Mouse (Mus musculus): ENCODE measurements at regions not wholly inside any gene's neighbourhood (a gene's known extent, or its start where the extent isn't known, plus 50 kb on each side); places are given as distances from the start of the nearest gene placed in this dataset.

- no peak for DNase-seq
Measured at GRCm38 (mm10) chr11:111858111-111858510, 792.1 kb downstream of the Kcnj2 start.

DNA sequence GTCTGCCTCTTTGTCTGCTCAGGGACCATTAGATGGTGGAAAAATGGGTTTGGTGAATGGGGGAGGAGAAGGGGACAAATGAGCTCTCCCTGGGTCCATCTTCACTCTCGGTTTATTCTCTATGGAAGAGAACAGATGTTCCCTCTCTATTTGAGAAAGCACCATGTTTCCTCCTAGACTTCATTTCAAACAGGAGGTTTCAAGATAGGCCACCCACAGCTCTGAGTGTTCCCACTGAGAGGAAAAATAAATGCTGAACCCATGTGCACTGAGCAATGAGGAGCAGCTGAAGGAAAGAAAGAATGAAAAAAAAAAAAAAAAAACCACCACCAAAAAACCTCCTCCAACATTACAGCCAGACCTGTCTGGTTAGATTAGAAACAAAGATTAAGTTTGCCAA, 799.2 kb downstream of the Kcnj2 start:
- no peak for DNase-seq

DNA sequence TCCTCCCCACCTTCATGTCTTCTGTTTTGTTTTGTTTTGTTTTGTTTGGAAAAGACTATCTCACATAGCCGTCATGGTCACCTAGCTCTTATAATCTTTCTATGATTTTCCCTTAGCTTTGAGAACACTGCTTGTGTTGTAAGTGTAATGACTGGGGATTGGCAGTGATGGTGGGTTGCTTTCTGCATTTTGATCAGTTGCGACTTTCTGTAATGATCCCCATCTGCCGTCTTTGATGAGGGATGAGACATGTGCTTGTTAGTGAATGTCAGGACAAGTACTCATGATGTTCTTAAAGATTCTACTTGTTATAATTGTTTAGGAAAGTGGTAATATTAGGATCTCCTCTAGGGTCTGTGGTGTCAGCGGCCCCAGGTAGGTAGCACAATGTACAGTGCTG, 809.4 kb downstream of the Kcnj2 start:
- no peak for DNase-seq

DNA sequence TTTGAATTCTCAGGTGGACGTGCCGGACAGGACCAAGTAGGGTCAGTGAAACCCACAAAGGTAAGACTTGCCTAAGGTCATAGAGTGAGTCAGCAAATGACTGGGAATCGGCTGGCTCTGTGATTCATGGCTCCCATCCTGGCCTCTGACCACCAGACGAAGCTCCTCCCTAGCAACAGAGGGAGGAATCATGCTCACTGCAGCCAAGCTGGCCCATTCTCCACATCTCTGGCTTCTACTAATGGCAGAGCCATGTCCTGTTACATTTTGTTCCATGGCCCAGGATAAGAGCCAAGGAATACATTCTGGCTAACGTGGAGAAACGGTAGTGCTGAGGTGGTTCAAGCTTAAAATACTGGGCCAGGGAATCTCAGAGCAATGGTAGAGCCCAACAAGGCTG, 814.2 kb downstream of the Kcnj2 start:
- no peak for DNase-seq

DNA sequence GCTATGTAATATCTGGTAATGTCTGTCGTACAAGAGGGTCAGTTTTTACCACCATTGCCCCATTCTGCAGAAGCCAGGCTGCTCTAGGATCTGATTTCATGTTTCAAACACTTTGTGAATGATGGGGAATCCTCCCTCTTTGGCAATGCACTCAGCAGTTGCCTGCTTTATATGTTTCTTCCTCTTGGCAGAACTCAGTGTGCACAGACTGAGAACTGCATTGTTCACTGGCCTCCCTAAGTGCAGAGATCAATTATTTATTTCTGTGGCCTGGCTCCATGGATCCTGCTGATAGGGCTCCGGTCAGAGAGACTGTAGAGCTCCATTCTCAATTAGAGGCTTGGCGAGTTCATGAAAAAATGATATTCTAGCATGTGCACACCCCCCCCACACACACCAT, 824.1 kb downstream of the Kcnj2 start:
- DNase-seq = no peak

- DNase-seq = no peak
Measured at GRCm38 (mm10) chr11:111893861-111894260, 827.9 kb downstream of the Kcnj2 start.

- DNase-seq = no peak
Measured at GRCm38 (mm10) chr11:111895221-111896200, 829.5 kb downstream of the Kcnj2 start.

DNA sequence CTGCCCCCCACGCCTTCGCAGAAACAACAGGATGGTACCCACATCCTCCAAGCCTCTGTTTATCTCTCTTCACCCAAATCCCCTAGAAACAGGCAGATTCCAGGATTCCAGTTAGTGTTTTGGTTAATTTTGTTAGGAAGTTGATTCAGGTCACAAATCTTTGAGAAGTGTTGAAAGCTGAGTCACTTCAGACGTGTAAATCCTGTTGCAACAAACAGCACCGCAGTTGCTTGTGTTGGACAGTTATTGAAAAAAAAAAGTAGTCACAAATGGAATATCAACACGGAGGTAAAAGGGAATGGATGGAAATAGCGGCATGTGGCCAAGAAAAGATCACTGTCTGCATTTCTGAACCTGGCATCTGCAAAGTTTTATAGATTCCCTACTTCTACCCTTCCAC, 831.0 kb downstream of the Kcnj2 start:
- DNase-seq = no peak

GRCm38 (mm10) chr11:111904086-111904485, 838.1 kb downstream of the Kcnj2 start:
- DNase-seq = no peak

- DNase-seq = no peak
Measured at GRCm38 (mm10) chr11:111913891-111914290, 847.9 kb downstream of the Kcnj2 start.

- DNase-seq = no peak
Measured at GRCm38 (mm10) chr11:111926336-111926735, 855.7 kb upstream of the Sox9 start.

DNA sequence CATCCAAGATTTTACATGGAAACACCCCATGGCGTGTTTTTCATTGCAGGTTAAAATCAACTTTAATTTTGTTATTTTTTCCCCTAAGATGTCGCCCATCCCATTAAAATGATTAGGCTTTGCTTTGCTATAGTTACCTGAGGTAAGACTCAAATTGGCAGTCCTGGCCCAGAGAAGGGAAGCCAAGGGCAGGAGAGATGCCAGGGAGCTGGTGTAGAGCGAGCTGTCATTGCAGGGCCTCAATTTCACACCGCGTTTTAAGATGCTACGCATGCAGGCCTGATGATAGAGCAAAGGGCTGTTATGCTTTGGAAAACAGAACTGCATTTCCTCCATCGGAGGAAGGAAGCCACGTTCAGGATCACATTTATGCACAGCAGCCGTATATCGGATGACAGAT, 852.7 kb upstream of the Sox9 start:
- no peak for DNase-seq

DNA sequence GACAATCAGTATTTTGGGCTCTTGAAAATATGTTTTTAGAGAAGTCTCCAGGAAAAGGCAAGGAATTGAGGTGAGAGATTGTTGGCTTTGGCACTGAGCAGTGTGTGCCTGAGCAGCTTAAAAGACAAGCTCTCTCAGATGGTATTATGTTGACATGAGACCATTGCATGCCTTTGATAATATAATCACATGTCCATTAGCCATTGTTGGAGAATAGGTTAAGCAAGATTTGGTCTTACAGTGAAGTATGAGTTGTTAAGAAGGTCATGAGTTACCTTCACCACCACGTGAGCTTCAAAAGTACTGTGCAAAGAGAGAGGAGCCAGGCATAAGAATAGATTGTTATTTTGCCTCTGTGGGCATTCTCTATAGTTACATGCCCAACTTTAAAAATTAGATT, 850.0 kb upstream of the Sox9 start:
- no peak for DNase-seq

- DNase-seq = no peak
Measured at GRCm38 (mm10) chr11:111944282-111944681, 837.7 kb upstream of the Sox9 start.

- DNase-seq = no peak
Measured at GRCm38 (mm10) chr11:111945806-111946205, 836.2 kb upstream of the Sox9 start.

GRCm38 (mm10) chr11:111947671-111948070, 834.4 kb upstream of the Sox9 start:
- no peak for DNase-seq

GRCm38 (mm10) chr11:111953421-111953820, 828.6 kb upstream of the Sox9 start:
- DNase-seq = no peak

DNA sequence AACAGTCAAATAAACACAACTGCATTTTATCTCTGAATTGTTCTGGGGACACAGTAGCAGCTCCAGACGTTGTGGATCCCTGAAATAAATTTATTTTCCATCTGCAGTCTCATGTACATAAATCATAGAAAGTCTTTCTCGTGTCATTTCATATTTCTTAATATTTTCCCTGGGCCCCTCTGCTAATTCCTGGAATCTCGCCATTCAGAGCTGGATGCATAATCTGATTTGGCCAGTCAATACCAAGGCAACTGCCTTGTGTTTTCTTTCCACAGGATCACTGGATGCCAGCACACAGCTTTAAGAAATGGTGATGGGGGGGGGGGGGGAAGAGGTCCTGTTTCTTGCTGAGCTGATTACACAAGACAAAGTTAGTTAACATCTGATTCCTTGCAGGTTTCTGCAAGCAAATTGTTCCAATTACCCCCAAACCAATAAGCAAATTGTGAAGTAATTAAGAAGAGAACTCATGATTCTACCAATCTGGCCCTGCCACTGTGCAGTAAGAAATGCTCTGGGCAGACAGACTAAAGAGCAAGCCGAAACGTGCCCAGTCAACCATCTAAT, 824.2 kb upstream of the Sox9 start:
- DNase-seq = no peak

DNA sequence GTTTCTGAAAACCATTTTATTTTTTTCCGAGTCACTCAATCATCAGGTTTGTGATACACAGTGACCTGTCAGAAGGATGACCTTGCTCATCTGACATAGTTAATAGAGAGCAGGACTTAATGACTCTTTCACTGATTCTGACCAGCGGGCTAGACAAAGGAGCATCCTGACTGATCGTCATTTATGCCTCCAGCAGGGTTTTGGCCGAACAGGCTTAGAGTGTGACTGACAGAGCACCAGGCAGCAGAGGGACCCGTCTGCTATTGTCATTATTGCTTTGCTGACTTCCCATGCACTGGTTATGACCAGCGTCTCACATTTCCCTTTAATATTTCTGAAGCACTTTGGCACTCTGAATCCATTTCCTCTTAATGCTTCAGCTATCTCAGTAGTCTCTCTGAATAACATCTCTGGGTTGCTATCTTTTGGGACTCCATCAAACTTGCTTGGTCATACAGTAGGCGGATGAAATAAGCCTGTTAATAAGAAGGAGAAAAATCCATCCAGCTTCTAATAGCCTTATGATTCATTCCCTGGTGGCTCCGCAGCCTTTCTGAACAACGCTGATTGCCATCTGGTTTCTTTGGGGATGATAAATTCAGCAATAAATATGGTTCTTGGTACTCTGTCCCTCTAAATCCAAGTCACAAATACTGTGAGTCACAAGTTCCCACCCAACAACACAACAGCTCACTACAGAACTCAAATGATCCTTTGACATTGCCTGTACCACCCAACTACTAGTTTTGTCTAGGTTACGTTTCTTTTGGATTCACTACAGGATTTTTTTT, 820.8 kb upstream of the Sox9 start:
- no peak for DNase-seq

DNA sequence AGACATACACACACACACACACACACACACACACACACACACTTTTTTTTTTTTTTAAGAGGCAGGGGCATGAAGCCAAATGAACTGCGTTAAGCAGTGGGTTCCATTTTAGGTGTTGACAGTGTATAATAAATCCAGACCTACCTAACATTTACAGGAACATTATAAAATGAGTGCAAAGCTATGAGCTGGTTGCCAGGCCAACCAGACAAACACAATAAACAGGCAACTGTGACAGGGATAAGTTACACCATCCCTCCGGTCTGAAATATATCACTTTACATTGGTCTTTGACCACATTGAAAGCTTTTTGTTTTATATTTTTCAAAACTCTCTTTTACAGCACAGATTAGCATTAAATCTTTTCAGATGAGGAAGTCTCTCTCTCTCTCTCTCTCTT, 820.2 kb upstream of the Sox9 start:
- DNase-seq = no peak

- DNase-seq = no peak
Measured at GRCm38 (mm10) chr11:111964066-111964465, 818.0 kb upstream of the Sox9 start.

- DNase-seq = no peak
Measured at GRCm38 (mm10) chr11:111966401-111966800, 815.6 kb upstream of the Sox9 start.

DNA sequence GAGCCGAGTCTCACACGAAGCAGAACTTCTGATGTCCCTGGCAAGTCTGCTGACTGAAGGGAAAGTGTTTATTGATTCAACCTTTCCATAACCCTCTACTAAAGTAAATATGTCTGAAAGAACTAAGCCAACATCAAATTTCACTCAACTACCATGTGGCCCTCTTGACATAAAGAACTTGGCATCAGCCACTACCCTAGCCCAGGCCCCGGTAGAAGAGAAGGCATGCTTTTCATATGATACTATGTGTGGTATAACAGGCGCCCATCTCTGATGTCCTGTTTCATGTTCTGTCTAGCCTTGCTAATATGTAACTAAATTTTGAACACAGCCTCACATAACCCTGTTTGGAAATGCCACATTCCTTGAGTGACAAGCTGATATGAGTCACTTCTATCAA, 811.0 kb upstream of the Sox9 start:
- no peak for DNase-seq

GRCm38 (mm10) chr11:111978667-111979066, 803.4 kb upstream of the Sox9 start:
- DNase-seq = no peak
